Mouse (Mus musculus) limb, embryonic 10.5 days (tissue): ENCODE results near the gene Ppp6r1. TPM values are rescaled to one million over a fixed set of nuclear protein-coding genes. Genes with fewer than 3 reads are reported as not detected.

Source experiments
- DNase-seq: peaks from one replicate; pipeline ENCODE4 v3.0.0-alpha.2; 2017; ENCODE audit warnings: low spot score
- H3K27ac ChIP-seq: fragments of 300-500 bp; sonication (generic); 2 replicates; pipeline ENCODE4 v1.5.1; 2016; ENCODE audit warnings: mild to moderate bottlenecking
- H3K27me3 ChIP-seq: fragments of 300-500 bp; sonication (generic); 2 replicates; pipeline ENCODE4 v1.6.1; 2016; ENCODE audit warnings: low read depth, mild to moderate bottlenecking; ENCODE audit not compliant: poor library complexity, severe bottlenecking
- H3K36me3 ChIP-seq: fragments of 300-500 bp; sonication (generic); 2 replicates; pipeline ENCODE4 v1.6.1; 2016; ENCODE audit warnings: mild to moderate bottlenecking, moderate library complexity
- H3K4me1 ChIP-seq: fragments of 300-500 bp; sonication (generic); 2 replicates; pipeline ENCODE4 v1.6.1; 2016
- H3K4me3 ChIP-seq: fragments of 300-500 bp; sonication (generic); 2 replicates; pipeline ENCODE4 v1.5.1; 2016; ENCODE audit warnings: mild to moderate bottlenecking, moderate library complexity
- H3K9me3 ChIP-seq: fragments of 300-500 bp; sonication (generic); replicated peaks from 2 replicates; pipeline ENCODE4 v1.6.1; 2016; ENCODE audit warnings: mild to moderate bottlenecking
- WGBS: fragments of 180-500 bp; shearing (Covaris S2); methylation state at CpG from one replicate; pipeline ENCODE4 v1.1.7; 2016; 5-methylcytosine and 5-hydroxymethylcytosine counted together
- polyA plus RNA-seq: library from polyadenylated mRNA; unstranded; fragments of >200 nt; fragmentation: Nextera tagmentation; extraction: Ambion mirVana; gene quantifications from 2 replicates; pipeline ENCODE4 v1.2.1, GENCODE M21; 2016

Gene Ppp6r1
- 10.6 and 11.4 TPM in 2 replicates for polyA plus RNA-seq

DNA sequence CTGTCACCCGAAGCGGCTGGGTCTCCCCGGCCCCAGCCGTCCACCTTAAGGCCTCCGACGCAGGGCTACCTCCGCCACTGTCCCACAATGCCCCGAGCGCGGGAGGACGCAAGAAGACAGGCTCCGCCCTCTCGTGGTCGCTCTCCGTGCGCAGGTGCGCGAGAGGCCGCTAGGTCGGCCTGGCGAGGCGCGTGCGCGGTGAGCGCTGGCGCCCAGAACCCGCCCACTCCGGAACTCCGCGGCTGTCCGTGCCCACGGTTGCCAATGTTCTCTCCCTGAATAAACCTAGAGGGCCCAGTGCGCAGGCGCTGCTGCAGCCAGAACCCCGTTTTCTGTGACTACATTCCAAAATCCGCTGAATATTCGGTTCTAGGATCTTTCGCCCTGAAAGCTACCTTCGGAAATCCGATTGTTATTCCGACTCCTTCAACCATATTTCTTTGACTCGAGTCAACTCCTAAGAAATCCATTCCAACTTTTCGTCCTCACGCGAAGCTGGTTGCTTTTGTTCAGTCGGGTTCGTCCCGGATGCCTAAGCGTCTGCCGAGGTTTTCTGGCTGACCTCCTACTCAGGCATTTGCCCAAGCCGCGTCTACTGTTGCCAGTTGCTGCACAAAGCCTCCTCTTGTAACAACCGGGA is at the start of gene Ppp6r1:
Gene Ppp6r1, minus strand, starts transcription at position 108 of the 640 bp plus-strand sequence.
- under 1% methylated on average over 54 of the region's 54 CpGs for WGBS
- no peaks in the 10 kb centered on the region for H3K27me3 ChIP-seq
- peak within 1 kb of the TSS; percentile 81 for H3K4me3 ChIP-seq
- peaks cover 36% of the 10 kb centered on the region for H3K36me3 ChIP-seq
- DNase-seq, result peak; percentile 94
- peaks cover 35% of the 10 kb centered on the region for H3K4me1 ChIP-seq
- H3K9me3 ChIP-seq, result no peaks in the 10 kb centered on the region
- H3K27ac ChIP-seq, result peak within 1 kb of the TSS; percentile 94

DNA sequence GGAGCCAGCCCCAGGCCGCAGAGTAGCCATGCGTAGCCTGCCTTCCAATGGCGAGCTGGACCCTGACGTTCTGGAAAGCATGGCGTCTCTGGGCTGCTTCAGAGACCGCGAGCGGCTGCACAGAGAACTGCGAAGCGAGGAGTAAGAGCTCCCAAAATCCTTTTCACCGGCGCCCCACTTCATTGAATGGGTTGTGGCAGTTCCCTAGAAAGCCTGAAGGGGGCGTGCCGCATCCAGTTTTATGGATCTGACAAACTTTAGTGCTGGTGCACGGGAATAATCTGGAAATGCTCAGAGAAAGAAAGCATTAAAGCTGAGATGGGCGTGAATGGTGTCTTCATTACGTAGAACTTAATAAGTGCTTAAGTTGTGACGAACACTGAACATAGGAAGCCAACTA is 46.3 kb upstream of the Ppp6r1 start:
- Histone ChIP-seq H3K9me3 (no peaks in the 10 kb centered on the region), H3K4me3 (no peak overlapping the region), H3K4me1 (no peaks in the 10 kb centered on the region), H3K27me3 (no peaks in the 10 kb centered on the region), H3K27ac (no peak overlapping the region), H3K36me3 (peaks cover 97% of the 10 kb centered on the region)
- DNase-seq, result peak; percentile 45
- 44% methylated on average over 18 of the region's 18 CpGs for WGBS

DNA sequence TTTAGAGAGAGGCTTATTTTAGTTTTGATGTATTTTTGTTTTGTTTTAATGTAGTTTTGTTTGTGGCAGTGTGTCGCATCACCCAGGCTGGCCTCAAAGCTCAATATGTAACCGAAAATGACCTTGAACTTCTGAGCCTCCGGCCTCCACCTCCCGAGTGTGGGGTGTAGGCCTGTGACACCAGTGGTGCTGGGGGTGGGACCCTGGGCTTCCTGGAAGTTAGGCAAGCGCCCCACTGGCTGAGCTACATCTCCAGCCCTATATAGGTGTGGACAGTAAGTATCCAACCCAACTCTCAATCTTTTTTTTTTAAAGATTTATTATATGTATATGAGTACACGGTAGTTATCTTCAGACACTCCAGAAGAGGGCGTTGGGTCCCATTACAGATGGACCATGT is 44.4 kb upstream of the Ppp6r1 start:
- Histone ChIP-seq H3K36me3 (peaks cover 97% of the 10 kb centered on the region), H3K27me3 (no peaks in the 10 kb centered on the region), H3K4me1 (no peaks in the 10 kb centered on the region), H3K27ac (no peak overlapping the region), H3K4me3 (no peak overlapping the region), H3K9me3 (no peaks in the 10 kb centered on the region)
- DNase-seq, result no peak
- 94% methylated on average over 7 of the region's 7 CpGs for WGBS

DNA sequence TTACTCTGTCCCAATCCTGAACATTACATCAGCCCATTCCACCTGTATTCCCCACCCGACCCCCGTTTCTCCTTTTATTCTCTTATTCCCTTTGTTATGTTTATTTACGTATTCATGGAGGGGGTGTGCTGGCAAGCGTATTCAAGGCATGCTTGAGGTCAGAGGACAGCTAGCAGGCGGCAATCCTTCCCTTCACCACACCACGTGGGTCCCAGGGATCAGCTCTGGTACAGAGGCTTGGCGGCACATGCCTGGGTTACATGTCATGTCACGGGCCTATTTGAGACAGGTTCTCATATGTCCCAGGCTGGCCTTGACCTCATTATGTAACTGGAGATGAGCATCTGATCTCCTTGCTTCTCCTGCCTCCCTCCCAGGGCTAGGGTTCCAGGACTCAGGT is 43.5 kb upstream of the Ppp6r1 start:
- WGBS, result 70% methylated on average over 8 of the region's 8 CpGs
- no peak overlapping the region for H3K27ac ChIP-seq

DNA sequence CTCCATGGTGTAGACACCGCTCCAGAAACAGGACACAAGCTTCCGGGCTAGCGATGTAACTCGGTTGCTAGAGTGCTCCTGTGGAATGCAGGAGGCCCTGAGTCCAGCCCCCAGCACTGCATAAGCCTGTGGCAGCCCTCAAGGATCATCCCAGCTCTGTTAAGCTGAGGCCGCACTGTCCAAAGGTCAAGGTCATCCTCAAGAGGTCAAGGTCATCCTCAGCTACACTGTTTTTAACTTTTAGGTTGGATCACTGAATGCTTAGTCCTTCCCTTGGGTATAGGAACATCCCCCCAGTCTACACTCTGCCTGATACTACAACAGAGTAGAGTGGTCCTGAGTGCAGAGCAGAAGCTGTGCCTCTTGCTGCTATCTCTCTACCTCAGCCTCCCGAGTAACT is 34.2 kb upstream of the Ppp6r1 start:
- 95% methylated on average over 6 of the region's 6 CpGs for WGBS
- peaks cover 55% of the 10 kb centered on the region for H3K36me3 ChIP-seq
- DNase-seq, result no peak
- no peak overlapping the region for H3K27ac ChIP-seq
- no peaks in the 10 kb centered on the region for H3K27me3 ChIP-seq
- H3K9me3 ChIP-seq, result no peaks in the 10 kb centered on the region
- peaks cover 18% of the 10 kb centered on the region for H3K4me1 ChIP-seq
- H3K4me3 ChIP-seq, result no peak overlapping the region

More for the DNA sequence above, 43.5 kb upstream of the Ppp6r1 start:
- Histone ChIP-seq H3K36me3 (peaks cover 96% of the 10 kb centered on the region), H3K9me3 (no peaks in the 10 kb centered on the region), H3K4me3 (no peak overlapping the region), H3K4me1 (no peaks in the 10 kb centered on the region), H3K27me3 (no peaks in the 10 kb centered on the region)
- no peak for DNase-seq

DNA sequence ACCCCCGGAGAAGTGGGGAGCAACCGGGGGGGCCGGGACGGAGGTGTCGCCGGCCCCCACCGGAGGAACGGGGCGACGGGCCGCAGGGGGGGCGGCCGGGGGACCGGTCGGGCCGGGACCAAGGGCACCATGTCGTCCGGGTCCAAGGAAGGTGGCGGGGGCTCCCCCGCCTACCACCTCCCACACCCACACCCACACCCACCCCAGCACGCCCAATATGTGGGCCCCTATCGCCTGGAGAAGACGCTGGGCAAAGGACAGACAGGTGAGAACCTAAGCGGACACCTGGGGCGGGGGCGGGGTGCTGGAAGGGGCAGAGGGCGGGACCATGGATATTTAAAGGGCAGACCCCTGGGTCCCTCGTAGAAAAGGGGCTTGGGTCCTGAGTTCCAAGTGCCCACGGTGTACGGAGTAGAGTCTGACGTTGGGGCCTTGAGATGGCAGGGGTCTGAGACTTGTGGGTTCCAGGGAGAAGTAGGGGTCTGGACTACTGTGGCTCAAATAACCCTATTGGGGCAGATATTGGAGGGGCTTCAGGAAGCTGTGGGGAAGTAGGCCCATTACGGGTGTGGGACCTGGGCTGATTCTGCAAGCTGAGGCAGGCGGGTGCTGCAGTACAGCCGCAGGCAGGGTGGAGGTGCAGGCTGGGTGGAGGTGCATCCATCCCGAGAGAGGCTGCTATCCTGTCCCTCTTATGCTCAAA is 32.3 kb upstream of the Ppp6r1 start:
- Histone ChIP-seq H3K9me3 (no peaks in the 10 kb centered on the region), H3K4me1 (peaks cover 18% of the 10 kb centered on the region), H3K36me3 (peaks cover 37% of the 10 kb centered on the region), H3K27ac (peak overlapping the region; percentile 99), H3K27me3 (no peaks in the 10 kb centered on the region), H3K4me3 (peak overlapping the region; percentile 98)
- 6% methylated on average over 26 of the region's 35 CpGs for WGBS
- peak; percentile 55 for DNase-seq

DNA sequence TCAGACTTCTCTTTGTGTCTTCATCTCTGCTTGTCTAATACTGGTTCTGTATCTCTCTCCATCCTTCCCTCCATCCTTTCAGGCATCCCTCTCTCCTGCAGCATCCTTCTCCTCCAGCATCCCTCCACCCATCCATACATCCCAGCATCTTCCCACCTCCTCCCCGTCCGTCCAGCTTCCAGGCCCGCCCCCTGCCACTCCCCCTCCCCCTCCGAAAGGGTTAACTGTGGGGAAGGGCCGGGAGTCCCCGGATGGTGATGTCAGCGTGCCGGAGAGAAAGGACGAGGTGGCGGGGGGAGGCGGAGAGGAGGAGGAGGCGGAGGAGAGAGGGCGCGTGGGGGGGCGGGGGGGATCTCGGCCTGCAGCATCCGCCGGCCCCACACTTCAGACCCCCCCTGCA is 31.6 kb upstream of the Ppp6r1 start, which contains the start of gene Brsk1:
Gene Brsk1, plus strand, starts transcription at position 218 of the 400 bp plus-strand sequence.
- 3% methylated on average over 6 of the region's 18 CpGs for WGBS
- H3K9me3 ChIP-seq, result no peaks in the 10 kb centered on the region
- H3K27ac ChIP-seq, result peak within 1 kb of the TSS; percentile 99

DNA sequence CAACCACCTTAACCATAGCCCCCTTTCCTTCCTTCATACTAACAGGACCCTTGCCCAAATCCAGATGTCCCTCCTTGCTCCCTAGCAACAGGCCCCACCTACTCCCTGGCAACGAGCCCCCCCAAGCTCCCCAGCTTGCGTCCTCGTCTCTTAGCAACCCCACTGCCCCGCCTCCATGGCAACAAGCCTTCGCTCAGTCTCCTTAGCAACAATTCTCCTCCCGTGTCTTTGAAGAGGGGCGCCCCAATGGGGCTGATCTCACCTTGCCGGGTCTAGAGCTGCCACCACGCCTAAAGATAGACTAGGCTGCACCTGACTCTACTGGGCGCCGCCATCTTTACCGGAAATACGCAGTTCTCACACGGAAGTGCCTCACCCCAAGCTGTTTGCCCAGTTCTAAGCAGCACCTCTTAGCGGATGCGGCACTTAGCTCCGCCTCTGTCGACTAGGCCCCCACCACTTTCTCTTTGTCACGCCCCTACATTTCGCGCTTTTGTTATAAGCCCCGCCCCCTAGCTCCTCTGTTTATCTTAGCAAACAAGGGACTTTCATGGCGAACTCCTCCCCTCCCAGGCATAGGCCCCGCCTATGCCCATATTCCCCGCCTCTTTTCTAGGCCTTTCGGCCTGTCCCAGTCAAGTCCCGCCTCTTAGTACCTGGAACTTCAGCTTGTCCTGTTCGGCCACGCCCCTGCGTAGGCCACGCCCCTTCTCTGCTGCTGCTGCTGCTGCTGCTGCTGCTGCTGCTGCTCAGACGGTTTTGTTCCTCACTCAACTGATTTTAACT is 26.0 kb upstream of the Ppp6r1 start, which contains the start of gene Hspbp1:
Gene Hspbp1, minus strand, starts transcription at position 437 of the 786 bp plus-strand sequence.
- under 1% methylated on average over 32 of the region's 32 CpGs for WGBS

More for the DNA sequence above, 31.6 kb upstream of the Ppp6r1 start, which contains the start of gene Brsk1:
- H3K4me1 ChIP-seq, result peaks cover 18% of the 10 kb centered on the region
- peak within 1 kb of the TSS; percentile 98 for H3K4me3 ChIP-seq
- peak; percentile 99 for DNase-seq
- H3K36me3 ChIP-seq, result peaks cover 30% of the 10 kb centered on the region
- H3K27me3 ChIP-seq, result no peaks in the 10 kb centered on the region

DNA sequence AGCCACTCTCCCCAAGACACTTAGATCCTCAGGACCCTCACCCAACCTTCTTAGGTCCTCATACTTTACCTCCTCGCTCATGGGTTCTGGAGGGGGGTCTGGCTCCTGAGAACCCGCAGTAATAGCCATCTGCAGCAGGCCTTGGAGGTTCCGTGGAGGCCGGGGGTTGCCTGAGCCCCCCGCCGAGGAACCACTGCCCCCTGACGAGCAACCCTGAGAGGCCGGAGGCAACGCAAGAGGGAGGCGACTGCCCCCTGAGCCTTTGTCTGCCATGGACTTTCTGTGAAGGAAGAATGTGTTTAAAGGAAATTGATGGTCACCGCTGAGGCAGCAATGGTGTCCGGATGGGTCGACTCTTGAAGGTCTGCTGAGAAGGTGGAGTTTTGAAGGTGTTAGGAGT is 25.4 kb upstream of the Ppp6r1 start:
- H3K36me3 ChIP-seq, result peaks cover 28% of the 10 kb centered on the region
- H3K4me1 ChIP-seq, result peaks cover 9% of the 10 kb centered on the region
- WGBS, result 2% methylated on average over 13 of the region's 13 CpGs
- DNase-seq, result no peak
- H3K27me3 ChIP-seq, result no peaks in the 10 kb centered on the region
- H3K27ac ChIP-seq, result peak overlapping the region; percentile 86
- H3K9me3 ChIP-seq, result no peaks in the 10 kb centered on the region
- peak overlapping the region; percentile 80 for H3K4me3 ChIP-seq

More for the DNA sequence above, 26.0 kb upstream of the Ppp6r1 start, which contains the start of gene Hspbp1:
- Histone ChIP-seq H3K36me3 (peaks cover 25% of the 10 kb centered on the region), H3K27ac (peak within 1 kb of the TSS; percentile 86), H3K4me3 (peak within 1 kb of the TSS; percentile 80), H3K4me1 (peaks cover 9% of the 10 kb centered on the region), H3K9me3 (no peaks in the 10 kb centered on the region), H3K27me3 (no peaks in the 10 kb centered on the region)
- peak; percentile 90 for DNase-seq

DNA sequence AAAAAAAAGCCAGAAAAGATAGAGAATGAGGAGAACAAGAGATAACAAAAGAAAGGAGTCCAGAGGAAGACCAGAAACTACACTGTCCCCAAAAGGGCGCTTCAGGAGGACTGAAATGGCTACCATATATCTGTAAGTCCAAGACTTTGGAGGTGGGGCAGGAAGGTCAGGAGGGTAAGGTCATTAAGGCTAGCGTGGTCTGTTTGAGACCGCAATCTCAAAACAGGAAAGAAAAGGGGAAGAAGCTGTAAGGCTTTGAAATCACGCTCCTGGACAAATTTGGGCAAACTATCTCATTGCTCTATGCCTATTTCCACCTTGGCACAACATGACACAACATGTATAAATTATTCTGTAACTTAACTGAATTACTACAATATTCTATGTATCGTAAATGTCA is 24.5 kb upstream of the Ppp6r1 start:
- H3K27ac ChIP-seq, result no peak overlapping the region
- H3K27me3 ChIP-seq, result no peaks in the 10 kb centered on the region
- peaks cover 9% of the 10 kb centered on the region for H3K4me1 ChIP-seq
- DNase-seq, result no peak
- 77% methylated on average over 5 of the region's 5 CpGs for WGBS
- H3K4me3 ChIP-seq, result no peak overlapping the region
- no peaks in the 10 kb centered on the region for H3K9me3 ChIP-seq
- H3K36me3 ChIP-seq, result peaks cover 32% of the 10 kb centered on the region

DNA sequence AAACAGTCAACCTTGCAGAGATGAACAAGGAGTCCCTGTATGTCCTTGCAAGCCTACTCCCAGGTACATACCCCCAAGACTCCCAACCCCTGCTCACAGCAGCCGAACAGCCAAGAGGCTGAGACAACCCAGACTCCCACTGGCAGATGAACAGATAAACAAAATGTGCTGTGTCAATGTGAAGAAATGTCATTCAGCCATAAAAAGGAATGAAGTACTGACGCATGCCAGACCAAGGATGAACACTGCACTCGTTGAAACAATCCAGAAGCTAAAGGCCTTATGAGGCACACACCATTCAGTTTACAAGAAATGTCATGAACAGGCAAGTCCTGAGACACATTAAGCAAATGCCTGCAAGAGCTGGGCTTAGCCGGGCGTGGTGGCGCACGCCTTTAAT is 16.4 kb upstream of the Ppp6r1 start:
- H3K9me3 ChIP-seq, result no peaks in the 10 kb centered on the region
- peaks cover 85% of the 10 kb centered on the region for H3K36me3 ChIP-seq
- 84% methylated on average over 7 of the region's 7 CpGs for WGBS
- H3K4me3 ChIP-seq, result no peak overlapping the region
- no peak overlapping the region for H3K27ac ChIP-seq
- no peak for DNase-seq
- no peaks in the 10 kb centered on the region for H3K27me3 ChIP-seq
- H3K4me1 ChIP-seq, result no peaks in the 10 kb centered on the region

DNA sequence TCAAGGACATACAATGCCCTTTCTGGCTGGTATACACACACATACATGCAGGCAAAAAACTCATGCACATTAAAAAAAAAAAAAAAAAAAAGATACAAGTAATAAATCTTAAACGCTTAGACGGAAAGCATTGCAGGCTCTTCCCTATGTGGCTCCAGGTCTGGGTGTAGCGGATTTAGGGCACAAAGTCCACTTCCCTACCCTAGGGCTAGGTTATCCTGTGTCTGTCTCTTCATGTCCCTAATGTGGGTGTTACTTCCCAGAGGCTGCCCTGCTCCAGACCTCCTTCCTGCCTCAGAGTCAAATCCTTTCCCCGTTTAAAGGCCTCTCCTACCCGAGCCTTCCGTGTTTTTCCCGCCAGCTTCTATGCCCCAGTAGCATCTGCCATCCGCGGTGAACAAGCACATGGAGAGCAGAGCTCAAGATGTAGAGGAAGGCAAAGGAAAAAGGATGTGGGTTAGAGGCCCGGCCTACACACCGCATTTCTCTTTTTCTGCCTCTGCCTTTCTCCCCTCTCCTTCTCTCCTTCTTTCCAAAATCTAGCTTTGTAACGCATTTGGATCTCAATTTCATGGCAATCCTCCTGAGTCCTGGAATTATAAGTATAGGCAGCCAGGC is 15.4 kb upstream of the Ppp6r1 start:
- H3K36me3 ChIP-seq, result peaks cover 88% of the 10 kb centered on the region
- no peaks in the 10 kb centered on the region for H3K9me3 ChIP-seq
- WGBS, result 94% methylated on average over 12 of the region's 12 CpGs
- no peaks in the 10 kb centered on the region for H3K4me1 ChIP-seq
- H3K27me3 ChIP-seq, result no peaks in the 10 kb centered on the region
- no peak overlapping the region for H3K27ac ChIP-seq
- H3K4me3 ChIP-seq, result no peak overlapping the region
- no peak for DNase-seq
